Mouse (Mus musculus) E14TG2a.4 (cell line): ENCODE measurements at regions not wholly inside any gene's neighbourhood (a gene's known extent, or its start where the extent isn't known, plus 50 kb on each side); places are given as distances from the start of the nearest gene placed in this dataset.

Experiments
- CTCF ChIP-seq: conservative IDR thresholded peaks from 2 replicates; pipeline ENCODE4 v1.5.1; 2014; ENCODE audit warnings: low read length
- POU5F1 ChIP-seq: IDR thresholded peaks from 2 replicates; pipeline ENCODE4 v1.6.1; 2014; ENCODE audit warnings: low read length, borderline replicate concordance

DNA sequence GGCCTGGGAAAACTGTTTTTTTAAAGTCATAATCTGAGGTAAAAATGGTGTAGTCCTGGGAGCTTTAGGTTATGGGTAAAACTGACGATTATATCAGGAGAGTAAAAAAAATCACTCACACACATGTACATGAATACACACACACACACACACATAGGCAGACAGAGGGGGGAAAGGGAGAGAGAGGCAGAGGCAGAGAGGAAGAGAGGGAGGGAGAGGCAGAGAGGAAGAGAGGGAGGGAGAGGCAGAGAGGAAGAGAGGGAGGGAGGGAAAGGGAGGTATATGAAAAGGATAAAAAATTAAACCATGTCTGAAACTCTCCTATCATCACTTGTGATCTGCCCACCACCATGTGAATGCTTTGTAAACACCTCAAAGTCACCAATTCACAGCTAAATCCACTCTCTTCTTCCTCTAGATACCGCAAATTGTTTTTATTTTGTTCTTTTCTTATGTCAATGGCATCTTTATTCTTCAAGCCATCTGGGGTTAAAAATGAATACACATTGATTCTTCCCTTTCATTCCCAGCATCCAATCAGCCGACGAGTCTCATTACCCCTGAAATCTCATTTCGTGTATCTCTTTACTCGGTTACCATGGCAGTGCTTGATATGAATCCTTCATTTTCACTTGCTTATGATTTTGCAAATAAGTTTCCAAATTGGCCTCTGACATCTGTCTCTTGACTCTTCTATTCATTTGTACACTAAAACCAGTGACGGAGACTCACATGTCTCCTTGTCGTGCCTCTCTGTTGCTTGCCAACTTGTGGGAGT lies 209.5 kb upstream of the Krr1 start:
- TF ChIP-seq CTCF (no peak), POU5F1 (no peak)
